Mouse (Mus musculus) ES-Bruce4 (cell line): ENCODE data around the gene Fyn.

ENCODE experiments used
- CTCF ChIP-seq: IDR thresholded peaks from one replicate; pipeline ENCODE4 v1.8.1; 2011; ENCODE audit warnings: low read depth, low read length
- POLR2A ChIP-seq: IDR thresholded peaks from one replicate; pipeline ENCODE4 v1.8.1; 2011; ENCODE audit warnings: low read length; ENCODE audit not compliant: insufficient read depth

GRCm38 (mm10) chr10:39369977-39370785 is 1.5 kb downstream of the Fyn start:
- TF ChIP-seq CTCF (no peak), POLR2A (no peak)
